Mouse (Mus musculus) hindbrain, postnatal 0 days (tissue): ENCODE measurements around the gene Grap2. TPM values are rescaled to one million over a fixed set of nuclear protein-coding genes. Genes with fewer than 3 reads are reported as not detected.

Experiments
- ATAC-seq: fragments of 200-750 bp; cut with Nextera tagmentation; 2 replicates; pipeline ENCODE4 v1.8.0; 2017; ENCODE audit warnings: mild to moderate bottlenecking, moderate TSS enrichment, moderate library complexity
- DNase-seq: peaks from one replicate; pipeline ENCODE4 v3.0.0-alpha.2; 2015; ENCODE audit warnings: low spot score
- H3K27ac ChIP-seq: fragments of 300-500 bp; sonication (generic); 2 replicates; pipeline ENCODE4 v1.5.1; 2014; ENCODE audit warnings: mild to moderate bottlenecking
- H3K27me3 ChIP-seq: fragments of 300-500 bp; sonication (generic); 2 replicates; pipeline ENCODE4 v1.6.1; 2014; ENCODE audit warnings: low read length, mixed read lengths; ENCODE audit not compliant: insufficient read depth
- H3K36me3 ChIP-seq: fragments of 300-500 bp; sonication (generic); 2 replicates; pipeline ENCODE4 v1.6.1; 2014; ENCODE audit warnings: low read length, mixed read lengths; ENCODE audit not compliant: insufficient read depth
- H3K4me1 ChIP-seq: fragments of 300-500 bp; sonication (generic); 2 replicates; pipeline ENCODE4 v1.6.1; 2014; ENCODE audit warnings: antibody characterized with exemption, low read length, mixed read lengths; ENCODE audit not compliant: insufficient read depth
- H3K4me2 ChIP-seq: fragments of 300-500 bp; sonication (generic); 2 replicates; pipeline ENCODE4 v1.6.1; 2014; ENCODE audit warnings: low read depth, mild to moderate bottlenecking, low read length, moderate library complexity, mixed read lengths
- H3K4me3 ChIP-seq: fragments of 300-500 bp; sonication (generic); 2 replicates; pipeline ENCODE4 v1.5.1; 2014; ENCODE audit warnings: low read length
- H3K9ac ChIP-seq: fragments of 300-500 bp; sonication (generic); replicated peaks from 2 replicates; pipeline ENCODE4 v1.6.1; 2014; ENCODE audit warnings: mild to moderate bottlenecking, low read length, moderate library complexity, mixed read lengths
- H3K9me3 ChIP-seq: fragments of 300-500 bp; sonication (generic); 2 replicates; pipeline ENCODE4 v1.6.1; 2016; ENCODE audit warnings: low read length, mixed read lengths
- CTCF ChIP-seq: IDR thresholded peaks from 2 replicates; pipeline ENCODE4 v1.5.1; 2016; ENCODE audit warnings: antibody characterized with exemption, control low read depth, low read depth
- WGBS: fragments of 180-500 bp; shearing (Covaris S2); extraction: QIAGEN DNeasy Blood & Tissue Kit; methylation state at CpG from one replicate; pipeline ENCODE4 v1.1.7; 2014; 5-methylcytosine and 5-hydroxymethylcytosine counted together
- polyA plus RNA-seq: library from polyadenylated mRNA; unstranded; fragments of >200 nt; fragmentation: Nextera tagmentation; extraction: Ambion mirVana; gene quantifications from 2 replicates; pipeline ENCODE4 v1.2.1, GENCODE M21; 2015
- total RNA-seq: library from RNA; depleted of rRNA; stranded (reverse); fragments of >200 nt; gene quantifications from 2 replicates; pipeline ENCODE4 v1.2.3, GENCODE M21; 2014

Grap2 gene
- total and polyA plus RNA-seq, 2 experiments from 2014 or later = 0.05 to 0.11 TPM

DNA sequence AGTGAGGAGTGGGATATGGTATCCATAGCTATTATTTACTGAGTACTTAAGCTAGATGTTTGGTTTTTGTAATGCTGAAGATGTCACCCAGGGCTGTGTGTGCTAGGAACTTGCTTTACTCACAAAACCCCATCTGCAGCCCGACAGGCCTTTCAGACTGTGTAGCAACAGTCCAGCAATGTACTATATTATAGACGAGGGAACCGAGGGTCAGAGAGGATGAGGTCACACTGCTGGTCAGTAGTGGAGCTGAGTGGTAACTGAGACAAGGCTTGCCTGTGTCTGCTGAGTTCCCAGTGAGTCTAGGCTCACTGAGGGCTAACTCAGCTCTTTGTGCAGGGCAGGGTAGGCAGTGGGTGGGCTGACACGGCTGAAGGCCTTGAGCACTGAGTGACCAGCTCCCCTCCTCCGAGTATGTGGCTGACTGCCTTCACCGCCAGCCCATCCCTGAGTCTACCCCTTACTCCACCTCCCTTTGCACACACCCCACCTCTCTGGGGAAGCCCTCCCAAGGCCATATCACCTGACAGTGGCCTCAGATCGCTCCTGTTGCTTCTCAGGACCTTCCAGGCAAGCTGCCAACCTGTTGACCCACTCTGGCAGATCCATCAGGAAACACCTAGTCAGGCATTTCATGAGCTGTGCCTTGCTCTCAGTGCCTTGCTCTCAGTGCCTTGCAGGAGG is 108.1 kb downstream of the Grap2 start:
- Histone ChIP-seq H3K4me1 (peaks cover 34% of the 10 kb centered on the region), H3K9me3 (no peaks in the 10 kb centered on the region), H3K4me2 (no peak overlapping the region), H3K27me3 (no peaks in the 10 kb centered on the region), H3K36me3 (no peaks in the 10 kb centered on the region), H3K27ac (peak overlapping the region; percentile 71), H3K4me3 (no peak overlapping the region), H3K9ac (no peak overlapping the region)
- no peak for ATAC-seq
- WGBS = 52% methylated on average over 7 of the region's 7 CpGs
- TF ChIP-seq CTCF = no peak
- no peak for DNase-seq

DNA sequence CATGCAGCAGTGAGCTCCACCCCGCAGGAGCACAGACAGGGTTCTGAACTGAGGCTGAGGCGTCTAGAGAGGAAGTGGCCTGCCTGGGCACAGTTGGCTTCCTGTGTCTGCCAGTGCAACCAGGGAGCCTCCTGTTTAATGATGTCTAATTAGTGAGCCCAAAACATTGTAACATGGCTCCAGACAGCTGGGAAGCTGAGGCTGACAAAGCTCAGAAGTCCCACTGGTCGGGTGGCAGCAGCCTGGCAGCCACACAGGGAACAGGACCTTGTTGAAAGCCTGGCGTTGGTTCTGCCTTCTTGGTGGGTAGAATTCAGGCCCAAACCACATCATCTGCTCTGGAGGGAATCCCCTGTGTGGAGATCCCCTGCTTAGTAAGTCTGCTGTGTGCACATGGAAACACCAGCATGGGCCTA is 109.1 kb downstream of the Grap2 start:
- Histone ChIP-seq H3K9ac (no peak overlapping the region), H3K4me1 (peaks cover 40% of the 10 kb centered on the region), H3K4me2 (no peak overlapping the region), H3K27me3 (no peaks in the 10 kb centered on the region), H3K27ac (no peak overlapping the region), H3K4me3 (no peak overlapping the region), H3K36me3 (no peaks in the 10 kb centered on the region), H3K9me3 (no peaks in the 10 kb centered on the region)
- TF ChIP-seq CTCF = no peak
- 48% methylated on average over 4 of the region's 4 CpGs for WGBS
- no peak for ATAC-seq
- no peak for DNase-seq

- no peaks in the 10 kb centered on the region for H3K9me3 ChIP-seq
- no peaks in the 10 kb centered on the region for H3K36me3 ChIP-seq
- no peak overlapping the region for H3K27ac ChIP-seq
- DNase-seq (no peak), ATAC-seq (no peak)
- no peak overlapping the region for H3K9ac ChIP-seq
- H3K4me3 ChIP-seq = no peak overlapping the region
- 85% methylated on average over 8 of the region's 8 CpGs for WGBS
- peaks cover 40% of the 10 kb centered on the region for H3K4me1 ChIP-seq
- H3K4me2 ChIP-seq = no peak overlapping the region
- no peak for TF ChIP-seq CTCF
- H3K27me3 ChIP-seq = no peaks in the 10 kb centered on the region
Measured at GRCm38 (mm10) chr15:80682343-80682742, 109.9 kb downstream of the Grap2 start.

DNA sequence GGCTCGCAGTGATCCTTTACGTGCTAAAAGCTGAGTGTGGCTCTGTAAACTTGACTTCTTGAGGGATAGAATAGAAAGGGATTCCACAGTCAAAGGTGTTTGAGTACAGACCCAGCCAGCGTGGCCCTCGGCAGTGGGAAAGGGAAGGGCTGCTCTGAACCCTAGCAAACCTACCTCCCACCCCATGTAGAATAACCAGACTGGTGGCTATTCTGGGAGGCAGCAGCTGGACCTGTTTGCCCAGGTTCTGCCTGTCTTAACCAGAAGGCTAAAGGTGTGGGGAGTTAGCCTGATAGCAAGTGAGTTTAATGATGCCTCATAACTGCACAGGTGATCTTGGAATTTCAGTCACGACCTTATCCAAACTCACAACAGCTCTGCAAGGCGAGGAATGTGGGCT is 110.8 kb downstream of the Grap2 start:
- TF ChIP-seq CTCF = no peak
- WGBS = 92% methylated on average over 6 of the region's 6 CpGs
- Histone ChIP-seq H3K9ac (no peak overlapping the region), H3K4me3 (no peak overlapping the region), H3K27me3 (no peaks in the 10 kb centered on the region), H3K27ac (0 out of 2 replicates have a peak overlapping the region, but pooled peaks have one; percentile 28), H3K4me2 (no peak overlapping the region), H3K9me3 (no peaks in the 10 kb centered on the region), H3K36me3 (no peaks in the 10 kb centered on the region), H3K4me1 (peaks cover 40% of the 10 kb centered on the region)
- no peak for ATAC-seq
- DNase-seq = no peak

DNA sequence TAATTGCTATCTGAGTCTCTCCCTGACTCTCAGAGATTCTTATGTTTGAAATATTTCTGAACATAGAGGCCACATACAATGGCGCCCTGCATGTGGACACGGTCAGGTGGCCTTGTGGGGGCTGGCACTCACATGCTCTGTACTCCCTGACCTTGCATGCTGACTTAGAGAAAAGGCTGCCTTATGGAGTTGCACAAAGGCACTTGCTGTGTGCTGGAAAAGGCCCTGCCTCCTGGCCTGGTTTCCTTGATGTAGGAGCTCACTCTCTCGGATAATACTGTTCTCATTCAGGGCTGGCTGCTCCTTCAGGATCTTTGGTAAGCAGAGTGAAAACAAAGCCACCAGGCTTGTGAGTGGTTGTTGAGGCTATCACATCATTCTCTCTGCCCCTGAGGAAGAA is 111.6 kb downstream of the Grap2 start:
- no peak for TF ChIP-seq CTCF
- Histone ChIP-seq H3K9me3 (no peaks in the 10 kb centered on the region), H3K4me2 (no peak overlapping the region), H3K4me1 (peaks cover 40% of the 10 kb centered on the region), H3K4me3 (no peak overlapping the region), H3K9ac (no peak overlapping the region), H3K27ac (peak overlapping the region; percentile 28; the same call in 1 of the 2 replicates), H3K36me3 (no peaks in the 10 kb centered on the region), H3K27me3 (no peaks in the 10 kb centered on the region)
- ATAC-seq = no peak
- WGBS = 43% methylated on average over 3 of the region's 3 CpGs
- DNase-seq = peak; percentile 41

GRCm38 (mm10) chr15:80684786-80685602 is 112.6 kb downstream of the Grap2 start:
- Histone ChIP-seq H3K4me1 (peaks cover 30% of the 10 kb centered on the region), H3K9ac (no peak overlapping the region), H3K9me3 (no peaks in the 10 kb centered on the region), H3K4me2 (no peak overlapping the region), H3K36me3 (no peaks in the 10 kb centered on the region), H3K27me3 (no peaks in the 10 kb centered on the region), H3K27ac (peak overlapping the region; percentile 28; the same call in 1 of the 2 replicates), H3K4me3 (no peak overlapping the region)
- DNase-seq = no peak
- TF ChIP-seq CTCF = no peak
- WGBS = 20% methylated on average over 8 of the region's 8 CpGs
- no peak; the same call in 1 of the 2 replicates for ATAC-seq

DNA sequence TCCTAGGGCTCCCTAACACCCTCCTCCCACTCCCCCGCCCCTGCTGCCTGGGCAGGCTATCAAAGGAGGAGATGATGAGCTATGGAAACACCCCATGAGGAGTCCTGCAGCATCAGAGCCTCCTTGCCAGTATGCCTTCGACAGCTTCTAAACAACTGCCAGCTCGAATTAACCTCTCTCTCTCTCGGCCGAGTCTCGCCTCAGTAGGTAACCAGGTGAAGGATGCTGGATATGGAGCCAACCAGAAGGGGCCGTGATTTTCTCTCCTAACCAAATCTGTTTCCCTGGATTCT is 113.2 kb downstream of the Grap2 start:
- H3K4me2 ChIP-seq = no peak overlapping the region
- ATAC-seq = peak; percentile 73; the same call in 1 of the 2 replicates
- H3K9ac ChIP-seq = no peak overlapping the region
- H3K4me3 ChIP-seq = no peak overlapping the region
- peaks cover 26% of the 10 kb centered on the region for H3K4me1 ChIP-seq
- WGBS = 29% methylated on average over 7 of the region's 7 CpGs
- TF ChIP-seq CTCF = no peak
- H3K9me3 ChIP-seq = no peaks in the 10 kb centered on the region
- no peaks in the 10 kb centered on the region for H3K27me3 ChIP-seq
- no peak overlapping the region; the same call in 1 of the 2 replicates for H3K27ac ChIP-seq
- peak; percentile 59 for DNase-seq
- H3K36me3 ChIP-seq = no peaks in the 10 kb centered on the region
